Mouse (Mus musculus) intestine, embryonic 16.5 days (tissue): ENCODE measurements around the gene Narfl. TPM values are rescaled to one million over a fixed set of nuclear protein-coding genes. Genes with fewer than 3 reads are reported as not detected.

Experiments
- ATAC-seq: fragments of 200-750 bp; cut with Nextera tagmentation; 2 replicates; pipeline ENCODE4 v1.8.0; 2017; ENCODE audit warnings: moderate TSS enrichment, moderate library complexity
- H3K27ac ChIP-seq: fragments of 300-500 bp; sonication (generic); 2 replicates; pipeline ENCODE4 v1.5.1; 2014; ENCODE audit warnings: mild to moderate bottlenecking, low read length
- H3K27me3 ChIP-seq: fragments of 300-500 bp; sonication (generic); replicated peaks from 2 replicates; pipeline ENCODE4 v1.6.1; 2014; ENCODE audit warnings: low read length, control low read depth, mixed read lengths; ENCODE audit not compliant: control insufficient read depth, insufficient read depth
- H3K36me3 ChIP-seq: fragments of 300-500 bp; sonication (generic); 2 replicates; pipeline ENCODE4 v1.6.1; 2014; ENCODE audit warnings: low read length, control low read depth; ENCODE audit not compliant: control insufficient read depth, insufficient read depth
- H3K4me1 ChIP-seq: fragments of 300-500 bp; sonication (generic); 2 replicates; pipeline ENCODE4 v1.6.1; 2014; ENCODE audit warnings: low read length, control low read depth, mixed read lengths; ENCODE audit not compliant: control insufficient read depth, insufficient read depth
- H3K4me2 ChIP-seq: fragments of 300-500 bp; sonication (generic); 2 replicates; pipeline ENCODE4 v1.6.1; 2014; ENCODE audit warnings: low read depth, low read length, control low read depth
- H3K4me3 ChIP-seq: fragments of 300-500 bp; sonication (generic); 2 replicates; pipeline ENCODE4 v1.5.1; 2014; ENCODE audit warnings: mild to moderate bottlenecking, low read length
- H3K9ac ChIP-seq: fragments of 300-500 bp; sonication (generic); 2 replicates; pipeline ENCODE4 v1.6.1; 2014; ENCODE audit warnings: low read depth, low read length
- H3K9me3 ChIP-seq: fragments of 300-500 bp; sonication (generic); 2 replicates; pipeline ENCODE4 v1.6.1; 2016; ENCODE audit warnings: low read length, control low read depth; ENCODE audit not compliant: control insufficient read depth
- whole genome bisulfite sequencing: fragments of 180-500 bp; shearing (Covaris S2); extraction: QIAGEN DNeasy Blood & Tissue Kit; methylation state at CpG from one replicate; pipeline ENCODE4 v1.1.7; 2014; 5-methylcytosine and 5-hydroxymethylcytosine counted together
- polyA plus RNA-seq: library from polyadenylated mRNA; unstranded; fragments of >200 nt; fragmentation: Nextera tagmentation; extraction: Ambion mirVana; gene quantifications from 2 replicates; pipeline ENCODE4 v1.2.1, GENCODE M21; 2015

Narfl gene
- polyA plus RNA-seq, 1 experiment from 2014 or later, result 34.6 TPM

DNA sequence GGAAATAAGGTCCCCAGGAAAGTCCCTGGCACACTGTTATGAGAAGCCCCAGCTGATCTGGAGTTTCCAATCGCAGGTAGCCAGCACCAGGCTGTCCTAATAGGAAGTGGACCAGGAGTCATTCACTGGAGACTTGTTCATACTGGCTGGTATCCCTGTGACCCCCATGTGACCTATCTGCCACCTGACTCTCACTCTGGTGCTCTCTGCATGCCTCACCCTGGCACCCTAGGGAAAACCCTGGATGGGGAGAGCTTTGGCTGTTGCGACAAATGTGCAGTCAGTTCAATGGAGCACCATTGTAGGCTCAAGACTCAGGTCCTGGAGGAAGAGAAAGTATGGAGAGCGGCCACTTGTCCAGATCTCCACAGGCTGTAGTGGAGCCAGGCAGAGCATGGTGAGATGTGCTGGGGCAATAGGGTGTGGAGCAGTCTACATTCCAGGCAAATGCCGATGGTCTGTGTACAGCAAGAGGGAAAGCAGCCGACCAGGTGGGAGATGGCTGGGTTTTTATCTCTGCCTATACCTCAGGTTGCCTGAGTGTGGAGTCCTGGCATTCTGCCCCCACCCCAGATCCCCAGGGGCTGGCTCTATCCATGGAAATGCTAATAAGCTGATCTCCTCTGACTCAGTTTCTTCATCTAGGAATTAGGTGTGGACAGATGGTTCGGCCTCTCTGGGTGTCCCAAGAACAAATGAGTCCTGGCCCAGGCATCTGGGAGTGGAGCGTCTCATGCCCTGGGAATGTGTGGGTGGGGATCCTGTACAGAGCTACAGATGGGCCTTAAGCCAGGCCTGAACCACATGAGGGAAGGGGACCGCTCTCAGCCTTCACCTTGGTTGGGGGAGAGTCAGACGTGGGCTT, 17.0 kb upstream of the Narfl start:
- no peak overlapping the region for H3K9ac ChIP-seq
- 67% methylated on average over 9 of the region's 9 CpGs for WGBS
- no peaks in the 10 kb centered on the region for H3K27me3 ChIP-seq
- H3K4me2 ChIP-seq, result no peak overlapping the region
- H3K36me3 ChIP-seq, result no peaks in the 10 kb centered on the region
- H3K4me3 ChIP-seq, result no peak overlapping the region
- H3K27ac ChIP-seq, result no peak overlapping the region
- H3K4me1 ChIP-seq, result 0 out of 2 replicates have a peak, but pooled peaks cover 4% of the 10 kb centered on the region
- peak; percentile 63; the same call in 1 of the 2 replicates for ATAC-seq
- no peaks in the 10 kb centered on the region for H3K9me3 ChIP-seq

DNA sequence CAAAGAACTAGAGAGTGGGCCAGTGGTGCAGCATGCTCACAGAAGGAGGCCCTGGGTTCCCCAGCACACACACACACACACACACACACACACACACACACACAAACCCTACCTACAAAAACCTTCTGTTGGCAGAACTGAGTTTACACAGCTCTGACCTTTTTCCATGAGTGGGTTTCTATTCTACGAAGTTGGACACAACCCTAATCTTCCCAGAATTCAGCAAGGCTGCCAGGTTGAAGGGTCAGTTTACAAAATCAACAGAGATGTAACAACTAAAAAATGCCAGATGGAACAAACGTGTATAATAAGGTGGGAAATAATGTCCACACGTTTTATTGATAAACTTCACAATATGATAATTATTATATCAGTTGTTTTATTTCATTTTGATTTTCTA, 15.9 kb upstream of the Narfl start:
- Histone ChIP-seq H3K27me3 (no peaks in the 10 kb centered on the region), H3K4me2 (no peak overlapping the region), H3K4me1 (0 out of 2 replicates have a peak, but pooled peaks cover 4% of the 10 kb centered on the region), H3K36me3 (no peaks in the 10 kb centered on the region), H3K4me3 (no peak overlapping the region), H3K27ac (no peak overlapping the region), H3K9me3 (no peaks in the 10 kb centered on the region), H3K9ac (no peak overlapping the region)
- no peak for ATAC-seq
- WGBS, result 63% methylated on average over 3 of the region's 3 CpGs

DNA sequence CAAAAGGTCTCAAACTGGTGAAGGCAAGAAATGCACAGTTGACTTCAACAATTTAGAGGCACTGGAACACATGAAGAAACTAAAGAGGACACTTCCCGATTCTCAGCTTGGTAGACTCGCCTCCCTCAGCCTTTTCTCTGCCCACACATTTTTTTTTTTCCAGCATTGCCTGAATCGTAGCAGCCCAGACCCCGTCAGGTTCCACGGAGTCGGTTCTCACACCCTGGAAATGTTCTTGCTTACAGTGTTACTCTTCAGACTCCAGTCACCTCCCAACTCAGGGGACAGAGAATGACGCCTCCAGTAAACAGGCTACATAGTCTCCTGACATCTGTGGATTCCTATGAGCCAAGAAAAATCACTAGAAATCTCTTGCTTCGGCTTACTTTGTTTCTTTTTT, 13.4 kb upstream of the Narfl start:
- H3K4me2 ChIP-seq, result no peak overlapping the region
- H3K4me1 ChIP-seq, result 0 out of 2 replicates have a peak, but pooled peaks cover 4% of the 10 kb centered on the region
- no peaks in the 10 kb centered on the region for H3K36me3 ChIP-seq
- H3K27ac ChIP-seq, result no peak overlapping the region
- ATAC-seq, result no peak
- no peak overlapping the region for H3K4me3 ChIP-seq
- no peaks in the 10 kb centered on the region for H3K27me3 ChIP-seq
- H3K9me3 ChIP-seq, result no peaks in the 10 kb centered on the region
- no peak overlapping the region for H3K9ac ChIP-seq
- WGBS, result 73% methylated on average over 8 of the region's 8 CpGs

DNA sequence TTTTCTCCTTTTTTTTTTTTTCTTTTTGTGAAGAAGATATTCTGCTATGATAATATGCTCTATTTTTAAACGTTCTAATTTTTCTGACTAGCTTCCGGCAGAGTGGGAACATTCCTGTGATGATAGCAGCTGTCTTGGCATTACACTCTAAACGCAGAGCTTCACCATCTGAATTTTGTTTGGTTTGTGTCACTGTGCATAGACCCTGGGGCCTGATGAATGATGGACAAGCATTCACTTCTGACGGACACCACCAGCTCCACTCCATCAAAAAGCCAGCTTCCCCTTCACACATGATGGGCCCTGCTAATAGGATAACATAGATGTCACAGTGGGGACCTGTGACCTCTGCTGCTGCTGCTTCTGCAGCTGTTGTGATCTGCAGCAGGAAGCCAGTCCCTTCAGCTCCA, 12.0 kb upstream of the Narfl start:
- no peaks in the 10 kb centered on the region for H3K36me3 ChIP-seq
- no peak overlapping the region for H3K27ac ChIP-seq
- no peaks in the 10 kb centered on the region for H3K4me1 ChIP-seq
- H3K27me3 ChIP-seq, result no peaks in the 10 kb centered on the region
- no peaks in the 10 kb centered on the region for H3K9me3 ChIP-seq
- no peak overlapping the region for H3K9ac ChIP-seq
- WGBS, result 34% methylated on average over 4 of the region's 4 CpGs
- no peak overlapping the region for H3K4me3 ChIP-seq
- ATAC-seq, result no peak
- H3K4me2 ChIP-seq, result no peak overlapping the region

DNA sequence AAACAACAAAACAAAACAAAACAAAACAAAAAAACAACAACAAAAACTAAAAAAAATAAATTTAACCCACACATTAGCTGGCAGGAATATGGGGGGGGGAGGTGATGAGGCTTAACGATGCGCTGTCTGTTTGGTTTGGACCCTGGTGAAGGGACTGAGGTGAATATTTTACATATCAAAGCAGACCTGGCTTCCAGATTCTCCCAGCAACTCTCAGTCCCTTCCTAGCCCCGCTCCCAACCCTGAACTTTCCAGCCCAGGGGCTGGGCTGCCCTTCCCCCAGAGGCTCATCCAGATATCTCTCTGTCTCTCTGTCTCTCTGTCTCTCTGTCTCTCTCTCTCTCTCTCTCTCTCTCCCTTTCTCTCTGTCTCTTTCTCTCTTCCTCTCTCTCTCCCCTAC, 11.0 kb upstream of the Narfl start:
- Histone ChIP-seq H3K27me3 (no peaks in the 10 kb centered on the region), H3K9ac (no peak overlapping the region), H3K9me3 (no peaks in the 10 kb centered on the region), H3K4me1 (no peaks in the 10 kb centered on the region), H3K27ac (no peak overlapping the region), H3K4me3 (no peak overlapping the region), H3K36me3 (no peaks in the 10 kb centered on the region), H3K4me2 (no peak overlapping the region)
- WGBS, result 39% methylated on average over 3 of the region's 3 CpGs
- no peak for ATAC-seq

DNA sequence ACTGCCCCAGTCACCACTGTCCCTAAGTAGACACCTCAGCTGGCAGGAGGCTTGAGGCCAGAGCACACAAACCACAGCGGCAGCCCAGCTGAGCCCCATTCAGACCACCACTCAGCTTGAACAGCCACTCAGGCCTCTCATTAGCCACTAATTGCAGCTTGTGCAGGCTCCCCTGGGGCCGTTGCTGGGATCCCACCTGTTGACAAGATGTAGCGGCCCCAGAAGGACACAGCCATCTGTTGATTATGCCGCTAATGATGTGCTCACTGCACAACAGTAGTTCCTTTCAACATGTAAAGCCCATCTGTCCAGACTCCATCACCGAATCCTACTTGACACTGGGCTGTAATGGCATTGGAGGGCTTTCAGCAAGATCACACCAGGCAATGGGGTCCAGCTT, 7.7 kb upstream of the Narfl start:
- no peak for ATAC-seq

DNA sequence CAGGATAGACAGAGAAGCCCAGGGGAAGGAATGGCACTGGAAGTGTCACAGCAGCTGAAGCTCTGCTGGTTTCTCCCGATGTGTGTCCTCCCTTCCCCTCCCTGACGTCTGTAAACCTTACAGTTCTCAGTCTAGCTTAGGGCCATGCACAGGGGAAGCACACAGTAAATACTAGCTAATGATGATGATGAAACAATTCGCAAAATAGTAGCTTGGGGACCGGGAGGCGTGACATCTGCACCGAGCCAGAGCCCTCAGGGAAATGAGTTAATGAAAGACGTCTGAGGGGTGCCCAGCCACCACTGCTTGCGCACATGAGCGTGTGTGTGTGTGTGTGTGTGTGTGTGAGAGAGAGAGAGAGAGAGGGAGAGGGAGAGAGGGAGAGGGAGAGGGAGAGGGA, 4.2 kb upstream of the Narfl start:
- H3K27ac ChIP-seq, result no peak overlapping the region
- no peak overlapping the region for H3K4me3 ChIP-seq
- 53% methylated on average over 9 of the region's 9 CpGs for WGBS
- no peaks in the 10 kb centered on the region for H3K36me3 ChIP-seq
- no peaks in the 10 kb centered on the region for H3K9me3 ChIP-seq
- no peak for ATAC-seq
- no peak overlapping the region for H3K9ac ChIP-seq
- no peaks in the 10 kb centered on the region for H3K27me3 ChIP-seq
- H3K4me1 ChIP-seq, result peaks cover 3% of the 10 kb centered on the region
- no peak overlapping the region for H3K4me2 ChIP-seq

More for the DNA sequence above, 7.7 kb upstream of the Narfl start:
- no peak overlapping the region for H3K4me2 ChIP-seq
- no peaks in the 10 kb centered on the region for H3K27me3 ChIP-seq
- no peaks in the 10 kb centered on the region for H3K9me3 ChIP-seq
- 60% methylated on average over 5 of the region's 5 CpGs for WGBS
- H3K4me3 ChIP-seq, result no peak overlapping the region
- H3K4me1 ChIP-seq, result no peaks in the 10 kb centered on the region
- no peaks in the 10 kb centered on the region for H3K36me3 ChIP-seq
- no peak overlapping the region for H3K27ac ChIP-seq
- no peak overlapping the region for H3K9ac ChIP-seq

DNA sequence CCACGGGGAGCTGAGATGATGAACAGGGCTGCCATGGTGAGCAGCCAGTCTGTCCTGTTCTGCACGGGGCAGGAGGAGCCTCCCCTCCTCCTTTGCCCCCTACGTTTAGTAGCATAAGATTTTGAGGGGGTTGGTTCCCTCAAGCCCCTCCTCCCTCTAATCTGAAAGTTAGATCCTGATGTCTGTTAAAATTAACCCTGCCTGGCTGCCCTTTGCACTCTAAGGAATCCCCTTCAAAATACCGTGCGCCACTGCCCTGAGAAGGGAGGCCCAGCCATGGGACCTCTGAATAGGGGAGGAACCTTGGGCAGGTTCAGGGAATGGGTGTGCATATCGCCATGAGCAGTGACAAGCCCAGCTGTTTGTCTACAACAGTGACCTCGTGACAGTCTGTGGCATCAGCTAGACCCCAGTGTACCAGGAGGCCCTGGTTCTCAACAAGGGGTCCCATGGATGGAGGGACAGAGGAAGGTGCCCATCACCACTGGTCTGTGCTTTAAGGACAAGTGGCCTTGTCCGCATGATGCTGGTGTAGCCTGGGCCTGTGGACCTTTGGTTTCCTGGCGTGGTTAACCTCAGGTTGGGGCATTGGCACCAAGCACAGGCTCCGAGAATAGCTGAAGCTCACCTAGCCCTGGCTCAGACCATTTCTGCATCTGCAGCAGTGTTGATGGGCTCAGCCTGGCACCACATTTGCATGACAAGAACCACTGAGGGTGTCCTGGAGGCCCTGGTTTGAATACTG, 1.9 kb downstream of the Narfl start:
- ATAC-seq, result no peak
- H3K4me3 ChIP-seq, result no peak overlapping the region
- no peak overlapping the region for H3K4me2 ChIP-seq

DNA sequence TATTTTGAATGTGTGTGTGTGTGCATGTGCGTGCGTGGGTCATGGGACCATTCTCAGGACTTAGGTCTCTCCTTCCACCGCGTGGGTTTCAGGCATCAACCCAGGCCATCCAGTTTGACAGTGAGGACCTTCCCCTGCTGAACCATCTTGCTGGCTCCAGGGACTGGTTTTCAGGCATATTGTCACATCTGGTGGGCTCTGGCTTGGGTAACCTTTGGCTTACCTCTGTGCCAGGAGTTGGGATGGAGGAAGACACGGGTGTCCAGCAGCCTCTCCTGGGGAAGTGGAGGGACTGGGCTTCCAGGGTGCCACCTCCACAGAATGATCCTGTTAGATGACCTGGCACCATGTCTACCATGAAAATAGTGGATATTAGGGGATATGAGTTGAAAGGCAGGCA, 4.4 kb downstream of the Narfl start:
- H3K4me2 ChIP-seq, result no peak overlapping the region
- peaks cover 8% of the 10 kb centered on the region for H3K4me1 ChIP-seq
- H3K9me3 ChIP-seq, result no peaks in the 10 kb centered on the region
- H3K27me3 ChIP-seq, result no peaks in the 10 kb centered on the region
- peaks cover 11% of the 10 kb centered on the region; the same call in 1 of the 2 replicates for H3K36me3 ChIP-seq
- ATAC-seq, result no peak
- no peak overlapping the region for H3K27ac ChIP-seq
- H3K4me3 ChIP-seq, result no peak overlapping the region
- H3K9ac ChIP-seq, result no peak overlapping the region
- WGBS, result 97% methylated on average over 5 of the region's 5 CpGs

More for the DNA sequence above, 1.9 kb downstream of the Narfl start:
- Histone ChIP-seq H3K4me1 (peaks cover 7% of the 10 kb centered on the region), H3K27ac (no peak overlapping the region), H3K9ac (no peak overlapping the region), H3K27me3 (no peaks in the 10 kb centered on the region), H3K9me3 (no peaks in the 10 kb centered on the region), H3K36me3 (no peaks in the 10 kb centered on the region)
- WGBS, result 80% methylated on average over 10 of the region's 10 CpGs
